Mouse (Mus musculus) left cerebral cortex, postnatal 4 days (tissue): ENCODE results near the gene Cd302. TPM values are rescaled to one million over a fixed set of nuclear protein-coding genes. Genes with fewer than 3 reads are reported as not detected.

Source experiments
- DNase-seq: peaks from one replicate; pipeline ENCODE4 v3.0.0-alpha.2; 2022
- intact Hi-C: fragments of 180-260 bp; cut with DNase I; formaldehyde crosslinking; loops from one replicate; pipeline ENCODE4 v1.15.1; 2025
- total RNA-seq, 2 experiments: library from RNA; stranded (reverse); gene quantifications; 2 replicates each; pipeline ENCODE4 v1.2.3; 2021

The Cd302 gene
- total RNA-seq, 2 experiments from 2014 or later, result 5.2 to 7.6 TPM

- no peak for DNase-seq
- intact Hi-C loops, result no loop called here
Measured at GRCm38 (mm10) chr2:60256751-60257150, 27.5 kb downstream of the Cd302 start.

DNA sequence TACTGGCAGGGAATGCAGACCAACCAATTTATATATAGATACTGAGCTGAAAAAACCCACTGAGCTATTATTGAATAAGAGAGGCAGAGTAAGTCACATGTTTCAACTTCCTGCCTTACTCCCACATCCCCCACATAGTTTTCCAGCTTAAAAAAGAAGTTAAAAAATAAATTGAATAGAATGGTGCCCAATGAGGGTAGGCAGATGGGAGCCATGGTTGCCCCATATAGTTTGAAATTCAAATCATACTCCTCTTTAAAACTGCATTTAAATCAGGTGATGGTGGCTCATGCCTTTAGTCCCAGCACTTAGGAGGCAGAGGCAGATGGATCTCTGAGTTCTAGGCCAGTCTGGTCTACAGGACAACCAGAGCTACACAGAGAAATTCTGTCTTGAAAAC, 30.8 kb downstream of the Cd302 start:
- DNase-seq, result no peak
- intact Hi-C loops, result no loop called here

GRCm38 (mm10) chr2:60252782-60253181, 31.5 kb downstream of the Cd302 start:
- intact Hi-C loops, result no loop called here
- no peak for DNase-seq

DNA sequence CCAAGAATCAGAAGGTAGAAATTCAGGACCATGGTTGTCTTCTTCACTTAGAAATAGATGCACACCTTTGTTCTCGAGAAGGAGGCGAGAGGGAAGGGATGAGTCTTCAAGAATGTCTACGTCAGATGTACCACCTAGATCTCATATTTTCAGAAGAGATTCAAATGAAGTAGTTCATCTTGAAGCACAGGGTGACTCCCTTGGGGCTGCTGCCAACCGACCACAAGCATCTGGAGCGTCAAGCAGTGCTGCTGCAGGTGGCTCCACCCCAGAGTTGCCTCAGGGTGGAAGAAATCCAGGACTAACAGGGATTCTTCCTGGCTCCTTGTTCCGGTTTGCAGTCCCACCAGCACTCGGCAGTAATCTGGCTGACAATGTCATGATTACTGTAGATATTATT, 49.8 kb downstream of the Cd302 start:
- intact Hi-C loops, result no loop called here

DNA sequence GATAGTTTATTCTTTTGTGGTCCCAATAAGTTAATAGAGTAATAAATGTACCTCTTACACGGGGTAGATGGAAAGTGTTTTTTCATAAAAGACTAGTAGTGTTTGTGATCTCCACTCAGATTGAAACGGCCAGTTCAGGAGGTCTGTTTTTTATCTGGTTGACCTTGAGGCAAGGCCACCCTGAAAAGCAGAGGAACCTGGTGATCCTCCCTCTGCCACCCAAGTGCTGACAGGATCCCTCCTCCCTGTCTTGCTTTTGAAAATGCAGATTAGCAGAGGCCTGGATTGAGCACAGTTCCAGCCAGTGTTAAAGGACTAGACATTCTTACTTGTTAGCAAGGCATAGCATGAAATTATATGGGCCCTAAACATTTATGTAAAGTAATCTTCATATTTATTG, 51.1 kb downstream of the Cd302 start:
- DNase-seq, result no peak
- intact Hi-C loops, result no loop called here

More for the DNA sequence above, 49.8 kb downstream of the Cd302 start:
- no peak for DNase-seq

DNA sequence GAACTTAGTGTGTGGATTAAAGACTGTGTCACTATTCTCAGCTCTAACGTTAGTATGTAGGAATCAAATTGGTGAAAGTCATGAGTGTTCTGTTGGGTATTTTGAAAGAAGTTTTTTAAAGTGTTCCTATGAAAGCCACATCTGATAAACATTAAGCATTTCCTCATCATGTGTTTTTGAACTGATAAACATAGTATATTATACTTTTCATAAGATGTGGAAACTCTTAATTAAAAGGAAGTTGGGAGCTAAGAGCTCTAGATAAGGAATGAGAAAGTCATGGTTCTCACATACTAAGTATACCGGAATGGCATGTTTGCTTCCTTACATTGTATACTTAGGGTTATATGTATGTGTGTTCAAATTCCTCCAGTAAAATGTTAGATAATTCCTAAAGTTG, 53.9 kb downstream of the Cd302 start:
- no peak for DNase-seq
- intact Hi-C loops, result no loop called here

DNA sequence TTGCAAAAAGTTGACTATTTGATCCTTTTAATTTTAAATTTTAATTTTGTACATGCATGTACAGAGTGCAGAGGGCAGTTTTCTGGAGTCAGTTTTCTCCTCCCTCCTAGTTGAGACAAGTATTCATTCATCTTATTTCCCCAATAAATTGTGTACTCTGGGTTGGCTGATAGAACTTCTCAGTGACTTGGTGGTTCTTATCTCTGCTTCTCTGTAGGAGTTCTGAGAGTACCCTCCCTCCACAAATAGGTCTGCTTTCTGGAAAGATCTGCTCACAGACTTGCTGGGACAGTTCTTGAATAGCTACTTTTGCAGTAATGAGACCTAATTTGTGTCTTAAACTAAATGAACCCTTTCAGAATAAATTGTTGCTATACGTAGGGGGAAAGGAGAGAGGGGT, 55.8 kb downstream of the Cd302 start:
- no peak for DNase-seq
- intact Hi-C loops, result no loop called here

DNA sequence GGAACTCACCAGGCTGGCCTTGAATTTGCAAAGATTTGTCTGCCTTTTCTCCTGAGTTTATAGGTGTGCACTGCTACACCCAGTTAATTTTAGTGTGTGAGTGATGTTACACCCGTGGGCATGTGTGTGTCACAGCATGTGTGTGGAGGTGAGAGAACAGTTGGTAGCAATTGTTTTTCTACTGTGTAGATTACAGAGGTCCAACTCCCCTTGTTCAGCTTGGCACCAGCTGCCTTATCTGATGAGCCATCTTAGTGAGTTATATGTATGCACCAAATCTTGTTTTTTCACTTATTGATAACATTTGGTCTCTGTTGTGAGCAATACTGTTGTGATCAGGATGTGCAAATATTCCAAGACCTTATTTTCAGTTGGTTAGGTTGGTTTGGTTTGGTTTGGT, 60.8 kb downstream of the Cd302 start:
- DNase-seq, result no peak
- intact Hi-C loops, result no loop called here

- intact Hi-C loops, result no loop called here
- DNase-seq, result no peak
Measured at GRCm38 (mm10) chr2:60221954-60222353, 62.3 kb downstream of the Cd302 start.

GRCm38 (mm10) chr2:60221236-60221635, 63.1 kb downstream of the Cd302 start:
- no peak for DNase-seq
- intact Hi-C loops, result no loop called here

GRCm38 (mm10) chr2:60217620-60218019, 66.7 kb downstream of the Cd302 start:
- no peak for DNase-seq
- intact Hi-C loops, result no loop called here

DNA sequence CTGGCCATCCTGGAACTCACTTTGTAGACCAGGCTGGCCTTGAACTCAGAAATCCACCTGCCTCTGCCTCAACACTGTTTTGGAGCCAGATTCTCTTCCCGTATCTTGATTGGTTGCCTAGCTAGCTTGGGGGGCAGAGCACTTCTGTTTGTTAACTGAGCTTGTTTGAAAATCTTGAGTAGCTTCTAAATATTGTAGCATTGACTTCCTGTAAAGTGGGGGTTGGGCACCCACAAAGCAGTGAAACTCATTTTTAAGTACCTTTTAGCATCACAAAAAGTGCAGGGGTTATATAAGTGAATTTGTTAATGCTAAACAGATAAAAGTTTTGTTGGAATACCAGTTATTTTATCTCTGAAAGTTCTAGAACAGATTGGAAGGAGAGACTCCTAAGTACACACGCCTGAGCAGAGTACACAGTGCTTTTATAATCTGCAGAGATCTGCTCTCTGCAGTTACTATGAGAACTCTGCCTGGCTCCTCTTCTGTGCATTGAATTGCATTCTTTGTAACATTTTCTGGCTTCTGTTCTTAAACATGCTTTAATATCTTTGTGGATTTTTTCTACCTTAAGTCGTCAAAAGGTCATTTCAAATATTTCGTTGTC, 67.6 kb downstream of the Cd302 start:
- no peak for DNase-seq
- intact Hi-C loops, result no loop called here

DNA sequence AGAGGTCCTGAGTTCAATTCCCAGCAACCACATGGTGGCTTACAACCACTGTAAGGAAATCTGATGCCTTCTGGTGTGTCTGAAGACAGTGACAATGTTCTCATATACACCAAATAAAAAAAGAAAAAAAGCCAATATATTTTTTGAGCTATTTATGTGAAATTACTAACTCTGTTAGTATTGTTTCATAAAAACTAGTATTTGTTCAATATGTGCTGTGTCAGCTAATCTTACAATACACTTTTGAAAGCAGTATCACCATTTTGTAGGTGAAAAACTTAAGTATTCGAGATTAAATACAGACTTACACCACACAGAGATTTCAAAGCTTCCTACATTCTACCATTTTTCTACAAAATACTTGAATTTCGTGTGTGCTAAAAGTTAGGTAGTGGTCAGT, 69.6 kb downstream of the Cd302 start:
- no peak for DNase-seq
- intact Hi-C loops, result no loop called here

DNA sequence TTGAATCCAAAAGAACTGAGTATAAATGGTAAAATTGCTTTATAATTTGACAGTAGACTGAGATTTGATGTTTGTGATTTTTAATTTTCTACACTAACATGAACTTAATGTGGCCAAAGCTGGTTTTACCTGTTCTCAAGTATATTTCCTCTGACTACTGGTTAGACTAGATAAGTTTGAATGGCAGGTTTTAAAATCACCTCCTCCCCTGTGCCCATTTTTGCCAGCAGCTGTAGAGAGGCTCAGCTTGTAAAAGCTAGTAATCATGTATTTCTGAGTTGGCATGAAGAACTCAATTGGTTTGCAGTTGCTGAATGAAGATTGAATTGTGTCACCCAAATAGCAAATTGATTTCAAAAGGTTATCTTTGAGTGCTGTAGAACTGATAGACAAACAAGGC, 71.8 kb downstream of the Cd302 start:
- DNase-seq, result no peak
- intact Hi-C loops, result no loop called here

GRCm38 (mm10) chr2:60210821-60211220, 73.5 kb downstream of the Cd302 start:
- DNase-seq, result no peak
- intact Hi-C loops, result no loop called here

DNA sequence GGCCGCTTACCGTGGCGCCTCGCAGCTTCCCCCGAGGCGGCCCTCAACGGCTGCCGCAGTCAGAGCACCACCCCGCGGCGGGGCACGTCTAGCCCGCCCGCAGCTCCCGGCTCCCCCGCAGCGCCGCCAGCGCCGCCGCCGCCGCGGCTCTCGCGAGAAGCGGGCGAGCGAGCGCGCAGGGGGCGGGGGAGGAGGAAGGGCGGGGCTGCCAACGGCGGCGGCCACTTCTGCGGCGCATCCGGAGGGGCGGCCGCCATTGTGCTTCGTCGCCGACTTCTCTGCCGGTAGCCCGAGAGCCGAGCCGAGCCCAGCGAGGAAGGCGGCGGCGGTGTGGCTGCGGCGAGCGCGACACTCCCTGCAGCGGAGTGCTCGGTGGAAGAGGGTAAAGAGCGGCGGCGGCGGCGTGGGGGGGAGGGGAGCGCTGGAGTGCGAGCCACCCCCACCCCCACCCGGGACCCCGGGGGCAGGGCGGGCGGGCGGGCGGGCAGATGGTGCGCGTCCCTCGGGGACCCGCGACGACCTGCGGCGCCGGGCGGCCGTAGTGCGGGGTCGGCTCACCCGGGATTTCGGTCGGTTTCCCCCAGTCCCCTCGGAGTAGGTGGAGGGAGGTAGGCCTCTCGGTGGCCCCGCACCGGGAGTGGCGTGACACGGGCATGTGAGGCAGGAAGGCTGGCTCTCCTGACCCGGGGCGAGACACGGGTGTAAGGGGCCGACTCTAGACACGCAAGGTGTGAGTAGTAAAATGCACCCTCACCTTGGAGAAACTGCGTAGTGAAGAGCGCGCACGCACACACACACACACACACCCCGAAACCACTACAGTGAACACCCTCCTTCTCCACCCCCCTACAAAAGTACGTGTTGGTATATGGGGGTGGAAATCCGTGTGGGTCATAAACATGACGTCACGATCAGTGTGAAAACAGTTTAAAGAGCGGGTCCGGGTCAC, 74.3 kb downstream of the Cd302 start, which contains the start of the genes Baz2b and March7:
Gene Baz2b, minus strand, starts transcription at position 137 of the 949 bp plus-strand sequence.
Gene March7, plus strand, starts transcription at position 185 of the 949 bp plus-strand sequence.
- peak; percentile 92 for DNase-seq
- intact Hi-C loops, result no loop called here

GRCm38 (mm10) chr2:60209122-60209611, 75.1 kb downstream of the Cd302 start:
- DNase-seq, result peak; percentile 54
- intact Hi-C loops, result no loop called here

DNA sequence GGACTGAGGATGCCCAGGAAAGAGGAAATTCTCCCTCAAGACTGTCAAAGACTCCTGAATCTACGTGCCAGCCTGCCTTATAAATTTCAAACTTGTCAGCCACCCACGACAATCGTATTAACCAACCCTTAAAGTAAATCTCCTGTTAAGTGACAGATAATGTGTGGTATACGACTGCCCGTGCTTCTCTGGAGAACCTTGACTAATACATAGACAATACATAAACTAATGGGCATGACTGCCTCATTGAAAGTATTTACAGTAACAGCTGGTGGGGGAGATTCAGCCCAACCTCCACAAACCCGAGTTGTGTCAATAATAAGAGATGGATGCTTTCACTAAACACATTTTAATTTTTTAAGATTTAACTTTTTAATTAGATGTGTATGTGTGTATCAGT, 78.5 kb downstream of the Cd302 start:
- no peak for DNase-seq
- intact Hi-C loops, result no loop called here

DNA sequence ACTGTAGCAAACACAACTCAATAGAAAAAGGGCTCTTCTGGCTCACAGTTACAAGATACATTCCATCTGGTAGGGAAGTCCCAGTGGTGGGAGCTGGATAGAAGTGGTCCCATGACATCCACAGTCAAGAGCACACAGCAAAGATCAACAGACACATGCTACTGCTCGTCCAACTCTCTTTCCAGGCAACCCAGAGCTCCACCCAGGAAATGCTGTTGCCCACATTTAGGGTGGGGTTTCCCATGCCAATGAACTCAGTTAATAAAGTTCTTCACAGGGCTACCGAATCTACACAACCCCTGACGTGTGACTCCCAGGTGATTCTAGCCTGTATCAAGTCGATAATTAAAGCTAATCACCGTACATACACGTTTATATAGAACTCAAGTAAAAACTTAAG, 80.1 kb downstream of the Cd302 start:
- intact Hi-C loops, result no loop called here

GRCm38 (mm10) chr2:60203733-60204132, 80.6 kb downstream of the Cd302 start:
- intact Hi-C loops, result no loop called here
- DNase-seq, result no peak

More for the DNA sequence above, 80.1 kb downstream of the Cd302 start:
- no peak for DNase-seq

DNA sequence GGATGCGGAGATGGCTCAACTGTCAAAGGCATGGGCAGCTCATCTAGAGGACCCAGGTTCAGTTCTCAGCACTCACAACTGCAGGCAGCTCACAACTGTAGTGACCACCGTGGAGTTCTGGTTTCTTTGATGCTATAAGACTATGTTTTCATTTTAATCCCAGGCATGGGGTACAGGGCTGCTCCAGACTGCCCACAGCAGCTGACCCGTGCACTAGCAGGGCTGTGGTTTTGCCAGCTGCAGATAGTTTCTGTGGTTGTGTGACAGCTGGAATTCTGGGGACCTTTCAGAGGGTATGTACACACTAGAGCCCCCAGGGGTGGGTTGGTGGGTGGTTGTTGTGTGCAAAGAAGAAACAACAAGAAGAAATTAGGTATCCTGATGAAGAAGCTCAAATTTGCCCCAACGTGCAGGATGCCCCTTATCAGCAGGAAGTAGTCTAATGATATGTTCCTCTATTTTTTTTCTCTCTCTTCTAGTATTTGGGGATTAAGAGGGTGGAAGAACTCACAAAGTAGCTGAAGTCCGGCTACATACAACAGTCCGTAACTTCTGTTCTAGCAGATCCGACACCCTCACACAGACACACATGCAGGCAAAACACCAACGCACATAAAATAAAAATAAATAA, 81.3 kb downstream of the Cd302 start:
- DNase-seq, result no peak
- intact Hi-C loops, result no loop called here
